Mouse (Mus musculus): ENCODE data around the gene Mfsd9. TPM values are rescaled to one million over a fixed set of nuclear protein-coding genes. Genes with fewer than 3 reads are reported as not detected.

Mfsd9 gene
- polyA plus RNA-seq (2015; fragmentation: Nextera tagmentation; extraction: Ambion mirVana): 1.4 and 2.2 TPM in 2 replicates

DNA sequence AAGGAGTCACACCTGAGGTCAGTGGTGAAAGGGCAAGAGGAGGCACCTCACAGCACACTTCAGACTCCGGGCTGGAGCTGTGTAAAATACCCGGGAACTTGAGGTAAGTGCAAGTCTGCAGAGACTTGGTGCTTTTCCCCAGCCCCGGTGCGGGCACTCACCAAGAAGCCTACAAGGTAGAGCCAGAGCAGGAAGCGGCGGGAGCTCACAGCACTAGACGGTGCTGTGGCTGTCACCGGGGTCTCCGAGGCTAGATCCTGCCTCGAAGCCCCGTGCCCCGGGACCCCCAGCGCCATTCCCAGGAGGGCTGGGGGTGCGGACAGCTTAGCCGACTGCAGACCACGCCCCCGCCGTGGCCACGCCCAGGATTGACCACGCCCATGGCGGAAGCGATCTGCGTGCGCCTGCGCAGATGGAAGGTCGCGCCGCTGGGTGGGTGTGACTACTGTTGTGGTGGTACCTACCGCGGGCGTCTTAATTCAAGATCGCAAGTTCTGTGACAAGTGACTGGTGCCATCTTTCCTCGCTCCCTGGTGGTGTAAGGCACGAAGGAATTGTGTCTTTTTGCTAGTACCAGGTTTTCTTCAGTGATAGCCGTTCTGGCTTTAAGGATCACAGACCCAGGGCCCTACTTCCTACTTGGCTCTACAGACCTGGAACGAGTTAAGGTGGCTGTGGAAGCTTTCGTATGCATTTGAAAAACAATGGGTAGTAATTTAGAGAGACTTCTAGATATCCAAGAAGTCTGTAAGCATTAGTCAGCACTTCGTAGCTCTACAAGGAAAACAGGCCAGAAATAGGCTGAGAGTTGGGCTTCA is at the start of gene Mfsd9:
Gene Mfsd9 (minus strand): TSS at position 364 of the 818 bp plus-strand sequence.
- Histone ChIP-seq H3K4me2 (peak within 1 kb of the TSS; percentile 78), H3K27me3 (no peaks in the 10 kb centered on the region), H3K27ac (peak within 1 kb of the TSS; percentile 51), H3K9me3 (replicated peaks) (no peaks in the 10 kb centered on the region), H3K36me3 (no peaks in the 10 kb centered on the region), H3K9ac (peak within 1 kb of the TSS; percentile 64), H3K4me3 (peak within 1 kb of the TSS; percentile 75), H3K4me1 (replicated peaks) (peaks cover 7% of the 10 kb centered on the region)
- ATAC-seq (replicated peaks; ENCODE audit: insufficient number of reproducible peaks, insufficient read depth, low FRiP score, low read depth): peak; percentile 93
- WGBS: 4% methylated on average over 38 of the region's 38 CpGs

DNA sequence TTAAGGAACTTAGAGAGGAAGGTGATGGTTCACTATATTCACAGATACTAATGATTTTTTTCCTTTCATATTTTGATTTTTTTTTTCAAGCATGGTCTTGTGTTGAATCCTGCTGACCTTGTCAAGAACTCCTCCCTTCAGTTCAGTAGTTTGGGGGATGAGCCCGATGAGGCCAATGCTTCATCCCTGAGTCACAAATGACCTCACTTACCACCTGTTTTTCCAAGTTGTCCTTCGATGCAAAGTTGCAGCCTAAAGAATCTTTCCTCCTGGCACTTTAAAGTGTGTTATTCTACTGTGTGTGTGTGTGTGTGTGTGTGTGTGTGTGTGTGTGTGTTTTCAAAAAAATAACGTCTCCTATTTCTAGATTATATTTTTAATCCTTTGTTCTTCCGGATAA is 45.0 kb upstream of the Mfsd9 start:
- Histone ChIP-seq H3K27ac (no peak overlapping the region), H3K9ac (no peak overlapping the region), H3K9me3 (replicated peaks) (no peaks in the 10 kb centered on the region), H3K27me3 (no peaks in the 10 kb centered on the region), H3K4me2 (no peak overlapping the region), H3K4me3 (no peak overlapping the region), H3K4me1 (replicated peaks) (no peaks in the 10 kb centered on the region), H3K36me3 (no peaks in the 10 kb centered on the region)
- 71% methylated on average over 4 of the region's 4 CpGs for WGBS
- ATAC-seq (replicated peaks; ENCODE audit: insufficient number of reproducible peaks, insufficient read depth, low FRiP score, low read depth): no peak

DNA sequence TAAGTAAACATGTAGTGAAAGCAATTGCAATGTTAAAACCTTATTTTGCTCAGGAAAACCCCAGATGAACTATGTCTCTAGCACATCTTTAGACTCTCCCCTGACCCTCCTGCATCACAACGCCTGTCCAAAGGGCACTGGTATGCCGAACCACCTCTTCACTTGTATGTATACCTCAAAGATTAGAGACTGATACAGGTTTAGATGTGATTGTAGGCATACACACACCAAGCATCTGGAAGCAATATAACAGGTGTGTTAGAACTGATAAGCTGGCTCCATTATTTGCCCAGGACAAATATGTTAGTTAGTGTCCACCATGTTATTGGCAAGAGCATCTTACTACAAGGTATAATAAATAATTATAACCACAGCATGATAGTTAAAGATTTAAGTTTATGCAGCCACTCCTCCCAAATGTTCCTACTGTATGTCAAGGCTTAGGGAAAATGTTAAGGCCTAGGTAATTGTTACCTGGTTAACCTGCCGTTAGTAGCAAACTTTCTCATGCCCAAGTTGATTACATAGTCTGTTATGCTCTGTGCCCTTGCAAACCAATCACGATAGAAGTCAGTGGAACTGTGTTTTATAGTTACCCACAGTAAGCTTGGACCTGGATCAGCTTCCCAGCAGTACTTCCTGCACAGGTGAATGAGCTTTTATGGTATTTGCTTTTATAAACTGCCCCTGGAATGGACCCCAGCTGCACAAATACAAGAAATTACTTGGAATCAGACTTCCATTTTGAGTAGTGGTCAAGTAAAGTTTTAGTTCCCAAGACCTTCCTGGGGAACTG is 40.4 kb upstream of the Mfsd9 start:
- WGBS: 82% methylated on average over 4 of the region's 4 CpGs
- Histone ChIP-seq H3K27ac (no peak overlapping the region), H3K9me3 (replicated peaks) (no peaks in the 10 kb centered on the region), H3K4me2 (no peak overlapping the region), H3K4me3 (no peak overlapping the region), H3K36me3 (no peaks in the 10 kb centered on the region), H3K4me1 (replicated peaks) (0 out of 2 replicates have a peak, but pooled peaks cover 6% of the 10 kb centered on the region), H3K9ac (no peak overlapping the region), H3K27me3 (no peaks in the 10 kb centered on the region)
- no peak for ATAC-seq (replicated peaks; ENCODE audit: insufficient number of reproducible peaks, insufficient read depth, low FRiP score, low read depth)

DNA sequence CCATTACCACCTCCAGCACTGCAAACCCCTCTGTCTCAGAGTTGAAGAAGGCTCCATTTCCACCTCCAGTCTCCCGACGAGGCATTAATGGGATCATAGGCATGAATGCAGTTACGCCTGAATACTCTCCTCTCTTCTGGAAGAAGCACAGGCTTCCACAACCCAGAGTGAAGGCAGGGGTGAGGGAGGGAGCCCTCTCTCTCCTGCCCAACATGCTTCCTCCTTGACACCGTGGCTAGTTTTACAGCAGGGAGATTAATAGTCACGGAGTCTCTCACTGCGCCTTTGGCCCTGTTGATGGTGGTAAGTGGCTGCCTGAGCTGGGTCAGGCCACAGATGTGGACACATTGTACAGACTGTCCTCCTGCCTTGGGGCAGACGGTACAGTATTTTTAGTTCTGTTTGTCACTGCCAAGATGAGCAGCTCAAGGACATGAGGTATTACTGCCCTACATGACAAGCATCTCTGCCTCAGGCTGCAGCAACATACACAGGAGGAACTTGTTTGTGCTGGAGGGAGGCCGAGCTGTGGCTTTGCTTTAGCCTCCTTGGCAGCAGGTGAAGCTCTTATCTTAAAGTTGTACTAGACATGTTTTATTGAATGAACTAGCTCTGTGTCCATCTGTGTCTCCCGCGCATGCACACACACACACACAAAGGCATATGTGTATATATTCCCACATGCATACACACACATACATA is 38.9 kb upstream of the Mfsd9 start:
- 52% methylated on average over 10 of the region's 10 CpGs for WGBS
- Histone ChIP-seq H3K27ac (peak overlapping the region; percentile 8), H3K27me3 (no peaks in the 10 kb centered on the region), H3K36me3 (no peaks in the 10 kb centered on the region), H3K9me3 (replicated peaks) (no peaks in the 10 kb centered on the region), H3K4me2 (no peak overlapping the region), H3K4me1 (replicated peaks) (peaks cover 16% of the 10 kb centered on the region), H3K4me3 (no peak overlapping the region), H3K9ac (no peak overlapping the region)
- ATAC-seq (replicated peaks; ENCODE audit: insufficient number of reproducible peaks, insufficient read depth, low FRiP score, low read depth): no peak; the same call in 1 of the 2 replicates

DNA sequence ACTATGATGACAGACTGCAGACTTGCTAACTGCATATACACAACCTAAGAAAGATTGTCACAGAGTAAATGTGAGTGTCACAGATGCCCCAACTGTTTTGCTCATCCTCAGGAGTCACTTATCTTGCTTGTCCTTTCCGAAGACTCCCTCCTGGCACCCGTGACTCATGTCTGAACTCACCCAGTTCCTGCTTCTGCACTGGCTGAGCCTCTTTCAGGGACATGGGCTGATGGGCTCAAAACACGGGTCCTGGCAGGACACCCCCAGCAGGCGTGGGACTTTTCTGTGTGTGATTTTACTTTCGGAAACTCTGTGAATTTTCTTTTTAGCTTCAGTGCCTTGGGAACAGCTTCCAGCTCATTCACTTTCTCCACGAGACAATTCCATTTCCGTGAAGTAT is 35.3 kb upstream of the Mfsd9 start:
- Histone ChIP-seq H3K9me3 (replicated peaks) (no peaks in the 10 kb centered on the region), H3K4me2 (no peak overlapping the region), H3K27me3 (no peaks in the 10 kb centered on the region), H3K27ac (no peak overlapping the region), H3K9ac (no peak overlapping the region), H3K4me3 (no peak overlapping the region), H3K4me1 (replicated peaks) (peaks cover 16% of the 10 kb centered on the region), H3K36me3 (no peaks in the 10 kb centered on the region)
- WGBS: 55% methylated on average over 7 of the region's 7 CpGs
- ATAC-seq (replicated peaks; ENCODE audit: insufficient number of reproducible peaks, insufficient read depth, low FRiP score, low read depth): no peak

DNA sequence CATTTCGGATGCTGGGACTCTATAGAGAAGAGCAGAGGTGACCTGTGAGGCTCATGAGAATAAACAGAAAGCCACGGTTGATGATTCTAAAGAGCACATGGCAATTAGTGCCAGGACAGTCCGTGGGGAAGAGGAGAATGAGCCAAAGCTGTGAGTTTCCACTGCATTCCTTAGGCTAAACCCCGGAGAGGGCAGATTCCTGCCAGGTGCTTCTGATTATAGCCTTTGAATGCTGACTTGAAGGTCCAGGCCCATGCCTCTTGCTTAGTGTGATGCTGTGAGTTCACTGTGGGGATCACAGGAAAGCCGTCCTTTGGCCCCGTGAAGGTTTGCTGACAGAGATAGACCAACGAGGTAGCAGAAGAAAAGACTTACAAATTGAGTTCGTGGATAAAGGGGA is 34.4 kb upstream of the Mfsd9 start:
- H3K4me2 ChIP-seq: no peak overlapping the region
- H3K4me1 ChIP-seq (replicated peaks): peaks cover 16% of the 10 kb centered on the region
- H3K4me3 ChIP-seq: no peak overlapping the region
- no peaks in the 10 kb centered on the region for H3K27me3 ChIP-seq
- 65% methylated on average over 8 of the region's 8 CpGs for WGBS
- no peak for ATAC-seq (replicated peaks; ENCODE audit: insufficient number of reproducible peaks, insufficient read depth, low FRiP score, low read depth)
- H3K9me3 ChIP-seq (replicated peaks): no peaks in the 10 kb centered on the region
- H3K27ac ChIP-seq: no peak overlapping the region
- H3K36me3 ChIP-seq: no peaks in the 10 kb centered on the region
- no peak overlapping the region for H3K9ac ChIP-seq

DNA sequence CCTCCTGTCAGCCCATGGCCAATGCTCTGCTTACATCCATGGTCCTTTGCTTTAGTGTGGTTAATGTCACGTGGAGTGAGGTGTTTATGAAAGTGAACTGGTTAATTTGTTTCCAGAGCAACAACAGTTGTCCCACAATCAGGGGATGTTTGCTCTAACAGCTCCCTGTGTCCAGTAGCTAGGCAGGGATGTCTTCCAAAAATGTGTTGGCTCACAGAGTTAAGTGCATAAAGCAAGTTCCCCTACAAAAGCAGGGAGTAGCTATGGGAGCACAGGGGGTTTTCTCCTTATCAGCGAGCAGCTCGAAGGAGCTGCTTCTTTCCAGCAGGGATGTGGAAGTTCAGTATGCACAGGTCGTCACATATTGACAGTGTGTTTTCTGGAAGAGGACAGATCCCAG is 34.0 kb upstream of the Mfsd9 start:
- no peaks in the 10 kb centered on the region for H3K36me3 ChIP-seq
- H3K9me3 ChIP-seq (replicated peaks): no peaks in the 10 kb centered on the region
- H3K27me3 ChIP-seq: no peaks in the 10 kb centered on the region
- H3K27ac ChIP-seq: no peak overlapping the region
- H3K4me2 ChIP-seq: no peak overlapping the region
- ATAC-seq (replicated peaks; ENCODE audit: insufficient number of reproducible peaks, insufficient read depth, low FRiP score, low read depth): no peak
- peaks cover 16% of the 10 kb centered on the region for H3K4me1 ChIP-seq (replicated peaks)
- WGBS: 52% methylated on average over 4 of the region's 4 CpGs
- H3K9ac ChIP-seq: no peak overlapping the region
- H3K4me3 ChIP-seq: no peak overlapping the region

DNA sequence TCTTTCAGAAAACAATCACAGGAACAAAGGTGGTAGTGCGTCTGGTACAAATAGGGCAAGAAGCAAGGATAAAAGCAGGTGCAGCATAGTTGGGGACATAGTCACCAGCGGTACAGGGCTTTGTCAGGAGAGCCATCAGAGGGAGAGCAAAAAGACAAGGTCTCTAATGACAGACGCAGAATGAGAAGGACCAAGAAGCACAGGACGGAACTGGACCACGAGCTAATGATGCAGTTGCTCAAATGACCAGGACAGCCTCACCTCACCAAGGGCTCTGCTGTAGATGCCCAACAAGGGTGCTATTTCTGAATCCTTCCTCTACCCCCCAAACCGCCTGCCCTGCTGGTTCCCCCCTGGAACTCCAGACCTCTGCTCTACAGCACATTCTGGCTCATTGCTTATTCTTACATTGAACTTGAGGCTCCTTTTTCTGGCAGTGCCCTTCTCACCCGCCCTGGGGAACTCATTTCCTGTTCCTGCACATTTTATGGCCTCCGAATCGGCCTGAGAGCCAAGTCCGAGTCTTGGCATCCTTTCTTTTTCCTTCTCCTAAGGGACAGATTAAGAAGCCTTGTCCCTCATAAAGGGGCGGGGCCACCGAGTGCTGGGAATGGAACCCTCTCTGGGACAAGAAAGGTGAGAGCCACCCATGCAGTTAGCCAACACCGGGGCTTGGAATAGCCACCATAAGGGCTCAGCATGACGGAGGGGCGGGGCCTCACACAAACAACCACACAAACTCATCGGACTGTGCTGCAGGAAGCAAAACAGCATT is 24.8 kb upstream of the Mfsd9 start:
- Histone ChIP-seq H3K27ac (no peak overlapping the region), H3K36me3 (no peaks in the 10 kb centered on the region), H3K9ac (no peak overlapping the region), H3K27me3 (no peaks in the 10 kb centered on the region), H3K4me3 (no peak overlapping the region), H3K9me3 (replicated peaks) (no peaks in the 10 kb centered on the region), H3K4me2 (no peak overlapping the region), H3K4me1 (replicated peaks) (peaks cover 12% of the 10 kb centered on the region)
- no peak for ATAC-seq (replicated peaks; ENCODE audit: insufficient number of reproducible peaks, insufficient read depth, low FRiP score, low read depth)
- 63% methylated on average over 16 of the region's 16 CpGs for WGBS

DNA sequence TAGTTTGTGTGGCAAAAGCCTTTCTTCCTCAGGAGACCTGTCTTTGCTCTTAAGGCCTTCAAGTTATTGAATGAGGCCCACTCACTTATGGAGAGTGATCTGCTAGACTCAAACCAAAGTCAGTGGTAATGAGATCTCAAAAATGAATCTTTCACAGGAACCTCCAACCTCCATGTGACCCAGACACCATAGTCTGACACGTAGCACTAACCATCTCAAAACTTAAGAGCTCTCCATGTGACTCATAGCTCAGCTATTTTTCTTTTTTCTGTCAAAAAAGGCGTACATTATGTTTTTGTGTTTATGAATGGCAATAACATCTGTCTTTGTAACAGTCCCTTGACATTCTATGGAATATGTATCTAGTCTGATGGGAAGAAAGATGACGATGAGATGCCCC is 18.2 kb upstream of the Mfsd9 start:
- Histone ChIP-seq H3K36me3 (no peaks in the 10 kb centered on the region), H3K27me3 (no peaks in the 10 kb centered on the region), H3K9me3 (replicated peaks) (no peaks in the 10 kb centered on the region), H3K27ac (no peak overlapping the region), H3K9ac (no peak overlapping the region), H3K4me3 (no peak overlapping the region), H3K4me1 (replicated peaks) (peaks cover 11% of the 10 kb centered on the region; the same call in 1 of the 2 replicates), H3K4me2 (no peak overlapping the region)
- no peak for ATAC-seq (replicated peaks; ENCODE audit: insufficient number of reproducible peaks, insufficient read depth, low FRiP score, low read depth)
- WGBS: 77% methylated on average over 3 of the region's 3 CpGs

DNA sequence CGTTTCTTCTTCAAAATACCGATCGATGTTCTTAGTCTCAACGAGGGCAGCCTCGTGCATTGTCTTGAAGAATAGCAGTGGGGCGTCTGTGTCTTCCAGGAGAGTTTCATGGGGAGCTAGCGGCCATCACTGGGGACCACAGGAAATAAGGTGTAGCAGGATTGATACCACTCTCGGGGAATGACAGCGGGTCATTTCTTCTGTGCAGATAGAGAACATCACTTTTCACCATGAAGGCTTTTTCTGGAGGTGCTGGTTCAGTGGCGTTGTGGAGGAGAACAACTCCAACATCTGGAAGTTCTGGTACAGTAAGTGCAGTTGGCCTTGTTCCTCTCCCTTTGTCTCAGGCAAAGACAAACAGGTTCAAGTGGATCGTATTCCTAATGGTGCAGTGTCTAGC is 15.4 kb upstream of the Mfsd9 start:
- Histone ChIP-seq H3K36me3 (no peaks in the 10 kb centered on the region), H3K27me3 (no peaks in the 10 kb centered on the region), H3K9ac (peak overlapping the region; percentile 27), H3K9me3 (replicated peaks) (no peaks in the 10 kb centered on the region), H3K4me2 (peak overlapping the region; percentile 44), H3K27ac (peak overlapping the region; percentile 93), H3K4me1 (replicated peaks) (peaks cover 16% of the 10 kb centered on the region; the same call in 1 of the 2 replicates), H3K4me3 (peak overlapping the region; percentile 40)
- 71% methylated on average over 11 of the region's 11 CpGs for WGBS
- no peak for ATAC-seq (replicated peaks; ENCODE audit: insufficient number of reproducible peaks, insufficient read depth, low FRiP score, low read depth)
